Mouse (Mus musculus): ENCODE results near the gene Itpr1. TPM values are rescaled to one million over a fixed set of nuclear protein-coding genes. Genes with fewer than 3 reads are reported as not detected.

Gene Itpr1
- polyA plus RNA-seq, 1 experiment from 2014 or later, result 10.0 TPM

DNA sequence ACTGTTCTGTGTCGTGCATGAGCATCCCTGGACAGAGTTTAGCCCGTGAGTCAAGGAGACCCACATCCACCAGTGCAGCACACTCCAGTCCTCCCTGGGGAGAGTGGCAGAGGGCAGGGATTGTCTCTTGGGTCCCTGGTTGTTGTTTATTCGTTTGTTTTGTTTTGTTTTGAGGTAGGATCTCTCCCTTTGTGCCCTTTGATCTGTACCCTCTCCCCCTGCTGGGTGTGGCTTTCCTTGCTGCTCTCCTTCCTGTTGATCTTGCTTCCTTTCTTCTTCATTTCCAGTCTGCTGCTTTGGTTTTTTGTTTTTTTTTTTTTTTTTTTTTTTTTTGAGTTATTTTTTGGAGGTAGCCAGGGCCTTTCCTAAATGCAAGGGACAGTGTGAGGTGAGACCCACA lies 299.2 kb downstream of the Itpr1 start:
- H3K27ac ChIP-seq (replicated peaks), result no peak overlapping the region
- H3K36me3 ChIP-seq (replicated peaks), result peaks cover 14% of the 10 kb centered on the region
- H3K9me3 ChIP-seq, result no peaks in the 10 kb centered on the region
- no peaks in the 10 kb centered on the region for H3K27me3 ChIP-seq (replicated peaks; ENCODE audit: low read depth, poor library complexity, severe bottlenecking)
- no peak overlapping the region for H3K4me3 ChIP-seq
- DNase-seq (ENCODE audit: low spot score), result no peak
- peaks cover 3% of the 10 kb centered on the region; the same call in 1 of the 2 replicates for H3K4me1 ChIP-seq
- 58% methylated on average over 3 of the region's 3 CpGs for WGBS

DNA sequence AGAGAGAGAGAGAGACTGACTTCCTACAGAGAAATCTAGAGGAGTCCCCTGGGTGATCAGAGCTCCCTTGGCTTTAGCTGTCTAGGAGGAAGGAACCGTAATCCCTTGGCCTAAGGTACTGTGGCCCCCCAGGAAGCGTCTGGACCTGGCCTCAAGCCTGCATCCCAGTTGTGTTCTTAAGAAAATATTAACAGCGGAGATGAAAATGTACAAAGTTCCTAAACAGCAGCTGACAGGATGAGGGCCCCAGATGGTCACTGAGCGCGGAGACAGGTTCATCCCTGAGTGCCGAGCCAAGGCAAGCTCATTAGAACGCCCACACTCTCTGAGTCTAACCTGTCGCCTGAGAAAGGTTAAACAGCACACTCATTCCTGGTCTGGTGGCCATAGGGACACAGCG lies 300.1 kb downstream of the Itpr1 start:
- Histone ChIP-seq H3K36me3 (replicated peaks) (peaks cover 9% of the 10 kb centered on the region), H3K27ac (replicated peaks) (no peak overlapping the region), H3K9me3 (no peaks in the 10 kb centered on the region), H3K4me1 (peaks cover under 1% of the 10 kb centered on the region; the same call in 1 of the 2 replicates), H3K27me3 (replicated peaks; ENCODE audit: low read depth, poor library complexity, severe bottlenecking) (no peaks in the 10 kb centered on the region), H3K4me3 (no peak overlapping the region)
- DNase-seq (ENCODE audit: low spot score), result no peak
- 88% methylated on average over 9 of the region's 9 CpGs for WGBS

DNA sequence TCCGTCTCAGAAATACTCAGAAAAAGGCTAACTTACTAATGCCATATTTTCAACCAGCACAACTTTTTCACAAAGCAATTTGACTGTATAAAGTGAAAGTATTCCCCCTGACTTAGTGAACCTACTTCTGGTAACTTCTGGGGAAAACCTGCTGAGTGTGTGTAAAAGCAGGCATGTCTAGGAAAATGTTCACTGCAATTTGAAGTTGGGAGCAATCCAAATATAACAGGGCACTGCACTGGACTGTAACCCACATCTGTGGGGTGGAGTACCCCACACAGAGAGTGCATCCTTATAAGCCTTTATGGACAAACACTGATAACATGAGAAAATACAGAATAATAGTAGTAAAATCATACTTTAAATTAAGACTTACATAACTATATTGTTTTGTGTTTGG lies 303.4 kb downstream of the Itpr1 start:
- H3K27me3 ChIP-seq (replicated peaks; ENCODE audit: low read depth, poor library complexity, severe bottlenecking), result no peaks in the 10 kb centered on the region
- no peak for DNase-seq (ENCODE audit: low spot score)
- WGBS, result 83% methylated on average over 1 of the region's 1 CpGs
- H3K4me1 ChIP-seq, result peaks cover 12% of the 10 kb centered on the region
- H3K27ac ChIP-seq (replicated peaks), result no peak overlapping the region
- peaks cover 20% of the 10 kb centered on the region for H3K36me3 ChIP-seq (replicated peaks)
- H3K4me3 ChIP-seq, result no peak overlapping the region
- no peaks in the 10 kb centered on the region for H3K9me3 ChIP-seq

DNA sequence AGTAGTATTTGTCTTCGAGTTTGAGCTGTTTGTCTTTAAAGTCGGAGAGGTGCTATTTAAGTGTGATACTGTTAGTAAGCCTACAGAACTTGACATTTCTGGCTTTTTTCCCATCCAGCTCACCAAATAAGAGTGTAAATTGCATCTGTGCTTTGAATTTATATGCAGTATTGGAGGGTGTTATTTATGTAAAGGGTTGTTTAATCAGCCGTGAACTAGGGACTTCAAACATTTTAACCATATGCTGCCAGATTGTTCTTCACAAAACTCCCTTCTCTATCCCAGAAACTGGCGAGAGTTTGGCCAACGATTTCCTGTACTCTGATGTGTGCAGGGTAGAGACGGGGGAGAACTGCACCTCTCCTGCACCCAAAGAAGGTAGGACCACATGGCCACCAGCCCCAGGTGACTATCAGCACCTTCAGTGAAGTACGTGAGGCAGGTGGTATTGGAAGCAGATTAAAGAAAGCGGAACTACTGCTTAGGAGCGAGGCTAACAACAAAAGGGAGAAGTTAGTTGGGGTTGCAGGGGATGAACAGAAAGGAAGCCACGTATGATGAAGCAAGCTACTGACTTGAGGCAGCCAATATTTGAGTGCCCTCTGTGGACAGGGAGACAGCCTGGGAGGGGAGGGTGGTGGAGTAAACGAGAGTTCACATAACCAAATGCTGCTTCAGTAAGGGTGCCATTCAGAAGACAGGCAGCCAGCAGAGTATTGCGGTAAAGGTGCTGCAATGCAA lies 304.5 kb downstream of the Itpr1 start:
- Histone ChIP-seq H3K4me3 (no peak overlapping the region), H3K36me3 (replicated peaks) (peaks cover 20% of the 10 kb centered on the region), H3K27me3 (replicated peaks; ENCODE audit: low read depth, poor library complexity, severe bottlenecking) (no peaks in the 10 kb centered on the region), H3K4me1 (peaks cover 12% of the 10 kb centered on the region), H3K9me3 (no peaks in the 10 kb centered on the region), H3K27ac (replicated peaks) (no peak overlapping the region)
- WGBS, result 88% methylated on average over 12 of the region's 12 CpGs
- DNase-seq (ENCODE audit: low spot score), result no peak

DNA sequence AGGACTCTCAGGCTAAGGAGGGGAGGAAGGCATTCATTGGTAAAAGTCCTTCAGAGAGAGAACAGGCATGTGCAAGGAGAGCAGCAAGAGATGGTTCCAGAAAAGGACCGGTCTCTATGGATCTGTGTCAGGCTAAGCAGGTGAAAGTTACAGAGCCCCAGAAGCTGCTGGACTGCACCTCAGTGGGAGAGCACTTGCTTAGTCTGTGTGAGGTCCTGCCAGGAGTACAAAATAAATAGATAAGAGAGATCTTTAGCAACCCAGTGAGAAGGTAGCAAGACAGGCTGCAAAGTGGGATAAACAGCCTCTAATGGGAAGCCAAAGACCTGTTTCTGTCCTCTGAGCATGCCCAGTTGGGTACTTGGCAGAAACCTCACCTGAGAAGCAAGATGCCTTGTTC lies 305.1 kb downstream of the Itpr1 start:
- no peaks in the 10 kb centered on the region for H3K27me3 ChIP-seq (replicated peaks; ENCODE audit: low read depth, poor library complexity, severe bottlenecking)
- 93% methylated on average over 1 of the region's 1 CpGs for WGBS
- H3K4me3 ChIP-seq, result no peak overlapping the region
- no peaks in the 10 kb centered on the region for H3K9me3 ChIP-seq
- DNase-seq (ENCODE audit: low spot score), result no peak
- H3K36me3 ChIP-seq (replicated peaks), result peaks cover 20% of the 10 kb centered on the region
- H3K27ac ChIP-seq (replicated peaks), result no peak overlapping the region
- H3K4me1 ChIP-seq, result peaks cover 12% of the 10 kb centered on the region

DNA sequence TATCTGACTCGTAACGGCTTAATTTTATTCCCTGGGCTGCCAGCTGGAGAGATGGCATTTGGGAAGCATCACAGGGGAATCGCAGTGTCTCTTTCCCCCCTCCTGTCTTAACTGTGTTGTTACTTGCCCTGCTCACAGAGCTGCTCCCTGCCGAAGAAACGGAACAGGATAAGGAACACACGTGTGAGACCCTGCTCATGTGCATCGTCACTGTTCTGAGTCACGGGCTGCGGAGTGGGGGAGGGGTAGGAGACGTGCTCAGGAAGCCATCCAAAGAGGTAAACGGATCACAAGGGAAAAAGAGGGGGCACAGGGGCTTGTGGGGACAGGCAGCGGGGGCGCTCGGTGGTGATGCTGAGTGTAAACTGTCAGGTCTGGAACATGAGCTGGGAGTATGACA lies 305.7 kb downstream of the Itpr1 start:
- no peaks in the 10 kb centered on the region for H3K9me3 ChIP-seq
- no peak overlapping the region for H3K27ac ChIP-seq (replicated peaks)
- no peak overlapping the region for H3K4me3 ChIP-seq
- H3K4me1 ChIP-seq, result peaks cover 12% of the 10 kb centered on the region
- 77% methylated on average over 14 of the region's 14 CpGs for WGBS
- peaks cover 23% of the 10 kb centered on the region for H3K36me3 ChIP-seq (replicated peaks)
- DNase-seq (ENCODE audit: low spot score), result no peak
- no peaks in the 10 kb centered on the region for H3K27me3 ChIP-seq (replicated peaks; ENCODE audit: low read depth, poor library complexity, severe bottlenecking)

DNA sequence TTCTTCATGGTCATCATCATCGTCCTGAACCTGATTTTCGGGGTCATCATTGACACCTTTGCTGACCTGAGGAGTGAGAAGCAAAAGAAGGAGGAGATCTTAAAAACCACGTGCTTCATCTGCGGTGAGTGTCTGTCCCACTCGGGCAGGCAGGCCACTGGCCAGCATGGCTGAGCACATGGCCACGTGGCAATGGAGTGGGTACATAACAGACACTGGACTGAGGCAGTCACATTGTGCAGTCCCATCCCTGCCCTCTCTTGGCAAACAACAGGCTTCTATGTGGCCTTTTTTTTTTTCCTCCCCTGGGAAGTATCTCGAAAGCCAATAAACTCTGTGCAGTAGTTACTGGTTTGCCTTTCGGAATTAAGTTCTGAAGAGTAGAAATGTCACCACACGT lies 306.4 kb downstream of the Itpr1 start:
- no peaks in the 10 kb centered on the region for H3K9me3 ChIP-seq
- WGBS, result 89% methylated on average over 9 of the region's 9 CpGs
- peaks cover 31% of the 10 kb centered on the region for H3K36me3 ChIP-seq (replicated peaks)
- no peaks in the 10 kb centered on the region for H3K27me3 ChIP-seq (replicated peaks; ENCODE audit: low read depth, poor library complexity, severe bottlenecking)
- H3K4me3 ChIP-seq, result no peak overlapping the region
- DNase-seq (ENCODE audit: low spot score), result no peak
- no peak overlapping the region for H3K27ac ChIP-seq (replicated peaks)
- peaks cover 12% of the 10 kb centered on the region for H3K4me1 ChIP-seq

DNA sequence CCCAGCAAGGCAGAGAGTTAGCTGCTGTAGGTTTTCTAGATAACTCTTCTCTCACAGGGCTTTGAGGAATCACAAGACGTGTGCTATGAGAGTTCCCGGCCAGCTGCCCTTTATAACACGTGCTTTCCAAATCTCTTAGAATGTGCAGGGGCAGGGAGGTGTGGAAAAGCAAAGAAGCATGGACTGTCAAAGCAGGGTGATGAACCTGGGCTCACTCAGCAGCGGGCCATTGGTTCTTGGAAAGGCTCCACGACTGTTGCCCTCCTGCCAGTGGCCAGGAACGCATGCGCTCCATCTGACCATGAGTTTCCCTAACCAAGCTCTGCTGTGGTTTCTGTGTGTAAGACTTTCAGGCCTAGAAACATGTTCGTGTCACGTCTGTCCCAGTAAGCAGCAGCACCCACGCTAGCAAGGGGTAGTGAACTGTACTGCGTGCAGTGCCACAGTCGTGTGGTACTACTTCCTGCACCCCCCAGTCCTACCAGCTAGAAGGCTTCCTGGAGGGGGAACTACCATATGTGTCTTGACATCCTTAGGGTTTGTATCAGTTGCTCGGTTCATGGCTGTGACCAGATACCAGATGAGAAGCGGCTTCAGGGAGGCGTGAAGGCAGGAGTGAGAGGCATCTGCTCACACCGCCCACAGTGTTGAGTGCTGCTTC lies 311.2 kb downstream of the Itpr1 start:
- Histone ChIP-seq H3K4me1 (peaks cover under 1% of the 10 kb centered on the region; the same call in 1 of the 2 replicates), H3K4me3 (no peak overlapping the region), H3K9me3 (no peaks in the 10 kb centered on the region), H3K36me3 (replicated peaks) (peaks cover 48% of the 10 kb centered on the region), H3K27me3 (replicated peaks; ENCODE audit: low read depth, poor library complexity, severe bottlenecking) (no peaks in the 10 kb centered on the region), H3K27ac (replicated peaks) (no peak overlapping the region)
- 94% methylated on average over 16 of the region's 16 CpGs for WGBS
- no peak for DNase-seq (ENCODE audit: low spot score)

DNA sequence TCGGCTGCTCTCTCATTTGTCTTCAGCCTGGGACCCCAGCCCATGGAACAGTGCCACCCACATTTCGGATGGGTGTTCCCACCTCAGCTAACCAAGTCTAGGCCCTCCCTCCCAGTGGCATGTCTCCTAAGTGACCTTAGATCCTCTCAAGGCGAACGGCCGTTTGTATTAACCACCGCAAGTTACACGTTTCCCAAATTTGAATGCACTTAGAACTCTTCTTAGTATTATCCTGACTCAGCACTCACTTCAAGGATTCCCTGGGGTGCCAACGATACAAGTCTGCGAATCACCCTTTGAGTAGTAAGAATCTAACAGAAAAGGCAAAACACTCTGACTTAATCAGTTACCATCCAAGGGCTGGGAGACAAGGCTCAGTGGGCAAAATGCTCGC lies 311.7 kb downstream of the Itpr1 start:
- Histone ChIP-seq H3K27me3 (replicated peaks; ENCODE audit: low read depth, poor library complexity, severe bottlenecking) (no peaks in the 10 kb centered on the region), H3K4me1 (no peaks in the 10 kb centered on the region), H3K36me3 (replicated peaks) (peaks cover 43% of the 10 kb centered on the region), H3K4me3 (no peak overlapping the region), H3K27ac (replicated peaks) (no peak overlapping the region), H3K9me3 (no peaks in the 10 kb centered on the region)
- no peak for DNase-seq (ENCODE audit: low spot score)
- 90% methylated on average over 10 of the region's 10 CpGs for WGBS

DNA sequence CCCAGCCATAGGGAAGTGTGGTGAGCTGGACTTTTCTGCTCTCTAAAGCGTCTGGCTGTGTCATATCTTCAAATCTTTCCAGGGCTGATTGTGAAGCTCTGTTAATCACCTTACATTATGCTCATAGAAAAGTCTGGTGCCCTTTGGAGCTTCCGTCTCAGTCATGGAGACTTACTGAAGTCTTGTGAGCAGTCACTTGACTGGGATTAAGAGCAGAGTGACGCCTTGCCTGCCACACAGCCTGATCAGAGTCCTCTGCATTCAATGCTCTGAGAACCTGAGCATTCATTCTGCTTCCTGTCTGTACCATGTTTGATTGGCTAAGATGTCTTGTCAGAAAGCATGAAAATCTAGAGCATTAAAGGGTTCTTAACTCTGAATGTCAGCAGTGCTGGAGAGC lies 314.7 kb downstream of the Itpr1 start:
- 88% methylated on average over 3 of the region's 3 CpGs for WGBS
- DNase-seq (ENCODE audit: low spot score), result no peak

DNA sequence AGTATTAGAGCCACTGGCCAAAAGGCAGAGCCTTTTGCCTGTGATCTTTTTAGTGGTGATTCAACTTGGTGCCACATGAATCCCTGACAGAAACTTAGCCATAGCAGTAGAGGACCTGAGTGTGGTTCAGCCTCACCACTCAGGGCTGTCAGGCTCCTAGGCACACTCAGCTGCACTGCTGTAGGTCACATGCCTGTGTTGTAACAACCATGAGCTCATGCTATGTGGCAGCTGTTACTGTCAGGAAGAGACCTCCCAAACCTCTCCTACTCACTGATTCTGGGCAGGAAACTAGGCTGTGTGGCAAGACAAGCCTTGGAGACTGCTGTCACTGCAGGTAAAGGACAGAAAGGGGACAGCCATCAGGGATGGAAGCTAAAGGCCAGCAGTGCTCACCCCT lies 315.1 kb downstream of the Itpr1 start:
- no peak for DNase-seq (ENCODE audit: low spot score)
- H3K27ac ChIP-seq (replicated peaks), result no peak overlapping the region

More for the DNA sequence above, 314.7 kb downstream of the Itpr1 start:
- peaks cover 35% of the 10 kb centered on the region for H3K36me3 ChIP-seq (replicated peaks)
- H3K27ac ChIP-seq (replicated peaks), result no peak overlapping the region
- no peak overlapping the region for H3K4me3 ChIP-seq
- no peaks in the 10 kb centered on the region for H3K9me3 ChIP-seq
- H3K27me3 ChIP-seq (replicated peaks; ENCODE audit: low read depth, poor library complexity, severe bottlenecking), result no peaks in the 10 kb centered on the region
- H3K4me1 ChIP-seq, result peaks cover 17% of the 10 kb centered on the region

DNA sequence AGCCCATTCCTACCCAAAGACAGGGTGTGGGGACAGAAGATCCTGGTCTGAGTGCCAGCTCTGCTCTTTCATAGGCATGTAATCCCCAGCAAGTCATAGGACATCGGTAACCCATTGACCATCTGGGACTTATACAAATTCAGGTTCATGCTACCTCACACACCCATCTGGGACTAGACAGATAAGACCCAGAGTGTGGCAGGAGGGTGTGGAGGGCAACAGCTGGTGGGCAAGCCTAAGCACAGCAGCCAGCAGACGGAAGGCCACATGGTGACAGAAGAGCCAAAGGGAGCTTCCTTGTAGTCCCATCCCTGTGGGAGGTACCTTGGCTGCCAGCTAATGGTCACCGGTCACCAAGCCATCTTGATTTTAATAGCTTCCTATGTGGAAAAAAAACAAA lies 316.3 kb downstream of the Itpr1 start:
- H3K4me3 ChIP-seq, result no peak overlapping the region
- no peak for DNase-seq (ENCODE audit: low spot score)
- H3K9me3 ChIP-seq, result no peaks in the 10 kb centered on the region
- no peak overlapping the region for H3K27ac ChIP-seq (replicated peaks)
- no peaks in the 10 kb centered on the region for H3K27me3 ChIP-seq (replicated peaks; ENCODE audit: low read depth, poor library complexity, severe bottlenecking)
- H3K4me1 ChIP-seq, result peaks cover 21% of the 10 kb centered on the region
- 95% methylated on average over 3 of the region's 3 CpGs for WGBS
- peaks cover 26% of the 10 kb centered on the region for H3K36me3 ChIP-seq (replicated peaks)

More for the DNA sequence above, 315.1 kb downstream of the Itpr1 start:
- no peaks in the 10 kb centered on the region for H3K9me3 ChIP-seq
- H3K4me1 ChIP-seq, result peaks cover 21% of the 10 kb centered on the region
- peaks cover 35% of the 10 kb centered on the region for H3K36me3 ChIP-seq (replicated peaks)
- no peaks in the 10 kb centered on the region for H3K27me3 ChIP-seq (replicated peaks; ENCODE audit: low read depth, poor library complexity, severe bottlenecking)
- no peak overlapping the region for H3K4me3 ChIP-seq

DNA sequence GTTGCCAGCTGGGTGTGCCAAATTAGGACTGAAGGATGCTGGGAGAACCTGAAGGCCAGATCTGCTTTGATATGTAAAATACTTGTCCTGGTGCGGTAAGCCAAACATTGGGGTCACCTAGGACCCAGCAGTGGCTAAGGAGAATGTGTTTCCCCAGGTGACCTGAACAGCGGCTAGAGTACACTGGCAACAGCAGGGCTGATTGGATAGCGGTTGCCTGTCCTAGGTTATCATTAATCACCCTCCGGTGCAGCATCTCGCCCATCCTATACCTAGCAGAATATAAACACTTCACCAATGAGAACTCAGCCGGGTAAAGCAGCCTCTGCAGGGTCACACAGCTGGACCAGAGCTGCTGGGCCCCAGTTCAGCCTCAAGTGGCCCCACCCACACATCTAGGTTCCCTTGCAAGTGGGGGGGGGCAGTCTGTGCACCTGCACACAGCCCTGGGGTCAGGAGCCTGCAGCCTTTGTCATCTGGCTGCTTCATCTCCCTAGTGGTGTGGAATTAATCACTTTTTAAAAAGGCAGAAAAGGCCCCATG lies 318.0 kb downstream of the Itpr1 start:
- 39% methylated on average over 6 of the region's 6 CpGs for WGBS
- H3K4me3 ChIP-seq, result no peak overlapping the region
- peak overlapping the region; percentile 16; the same call in 1 of the 2 replicates for H3K27ac ChIP-seq (replicated peaks)
- H3K4me1 ChIP-seq, result peaks cover 21% of the 10 kb centered on the region
- no peak for DNase-seq (ENCODE audit: low spot score)
- peaks cover 16% of the 10 kb centered on the region for H3K36me3 ChIP-seq (replicated peaks)
- H3K9me3 ChIP-seq, result no peaks in the 10 kb centered on the region
- no peaks in the 10 kb centered on the region for H3K27me3 ChIP-seq (replicated peaks; ENCODE audit: low read depth, poor library complexity, severe bottlenecking)

Measured in embryonic facial prominence, embryonic 10.5 days (tissue).